Mouse (Mus musculus): ENCODE measurements around the gene Irx6.

- TF ChIP-seq EP300 (IDR thresholded peaks at IDR 0.05; ENCODE audit: low read depth) (no peak), CTCF (IDR thresholded peaks at IDR 0.05; ENCODE audit: low read depth) (peak; percentile 41)
Observed at GRCm38 (mm10) chr8:92721266-92721935, 47.3 kb downstream of the Irx6 start.

Data from liver, postnatal 0 days (tissue).